Mouse (Mus musculus) cerebellum, adult 2 months (tissue): Measurements from ENCODE around the gene Nup133.

Source experiments
- CTCF ChIP-seq: fragments of 200-500 bp; IDR thresholded peaks from 2 replicates; pipeline ENCODE4 v1.5.1; 2011; ENCODE audit warnings: low read depth, mild to moderate bottlenecking, control low read depth, low read length, moderate library complexity, borderline replicate concordance; ENCODE audit not compliant: insufficient read depth
- POLR2A ChIP-seq: fragments of 200-500 bp; IDR thresholded peaks from 2 replicates; pipeline ENCODE4 v1.6.1; 2011; ENCODE audit warnings: low read length, control low read depth, borderline replicate concordance; ENCODE audit not compliant: insufficient read depth

DNA sequence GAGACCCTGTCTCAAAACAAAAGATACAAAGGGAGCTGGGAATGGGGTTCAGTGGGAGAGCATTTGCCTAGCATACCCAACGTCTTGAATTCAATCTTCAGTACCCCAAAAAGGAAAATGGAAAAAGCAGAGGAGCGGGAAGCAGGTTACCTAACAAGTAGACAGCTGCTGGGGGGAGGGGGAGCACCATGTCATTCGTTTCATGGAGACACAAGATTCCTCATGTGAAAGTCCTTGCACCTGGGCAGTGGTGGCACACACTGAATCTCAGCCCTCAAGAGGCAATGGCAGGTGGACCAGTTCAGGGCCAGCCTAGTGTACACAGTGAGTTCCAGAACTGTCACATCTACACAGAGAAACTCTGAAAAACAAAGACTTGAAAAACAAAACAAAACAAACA lies 91.7 kb downstream of the Nup133 start:
- TF ChIP-seq POLR2A (no peak), CTCF (no peak)
